Mouse (Mus musculus): ENCODE measurements around the gene Nfkbib.

Nfkbib gene

DNA sequence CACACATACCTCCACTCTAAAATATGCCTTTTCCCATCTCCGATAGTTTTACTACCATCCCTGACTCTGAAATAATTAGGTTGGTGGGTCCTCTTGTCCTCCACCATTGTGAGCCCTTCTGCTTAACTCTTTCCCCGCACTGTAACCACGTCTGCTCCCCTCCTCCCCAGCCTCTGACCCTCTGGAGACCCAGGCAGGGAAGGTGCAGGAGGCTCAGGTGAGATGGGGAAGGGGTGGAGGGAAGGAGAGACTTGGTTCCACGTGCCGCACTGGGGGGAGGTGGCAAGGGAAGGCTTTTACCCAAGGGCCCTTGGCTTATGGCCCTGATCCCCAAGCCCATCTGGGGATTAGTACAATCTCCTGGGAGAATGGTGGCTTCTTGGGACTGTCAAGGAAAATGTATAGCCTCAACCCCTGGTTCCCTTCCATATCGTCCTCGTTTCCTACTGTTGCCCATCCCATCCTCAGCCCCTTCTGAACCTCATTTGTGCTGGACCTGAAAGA, at the start of gene Nfkbib:
Nfkbib (minus strand) TSS at position 51 of the 504 bp plus-strand sequence.
- DNase-seq = no peak

GRCm38 (mm10) chr7:28816920-28817319, 49.6 kb upstream of the Nfkbib start:
- no peak for DNase-seq

DNA sequence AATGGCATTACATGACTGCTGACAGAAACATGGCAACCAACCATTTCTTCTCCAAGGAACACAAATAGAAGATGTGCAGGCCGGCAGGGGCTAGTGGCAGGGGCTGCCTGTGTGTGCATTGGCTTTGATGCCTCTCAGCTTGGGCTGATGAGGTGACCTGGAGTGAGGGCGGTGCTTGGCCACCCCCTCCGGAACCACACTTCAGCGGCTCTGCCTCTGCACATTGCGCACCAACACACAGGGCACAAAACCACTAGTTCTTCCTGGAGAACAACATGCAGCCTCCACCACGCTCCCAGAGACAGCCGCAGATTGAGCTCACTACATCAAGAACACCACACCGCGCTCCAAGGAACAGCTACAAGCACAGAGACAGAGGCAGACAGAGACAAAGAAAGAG, 48.9 kb upstream of the Nfkbib start:
- DNase-seq = peak; percentile 60 to 61

DNA sequence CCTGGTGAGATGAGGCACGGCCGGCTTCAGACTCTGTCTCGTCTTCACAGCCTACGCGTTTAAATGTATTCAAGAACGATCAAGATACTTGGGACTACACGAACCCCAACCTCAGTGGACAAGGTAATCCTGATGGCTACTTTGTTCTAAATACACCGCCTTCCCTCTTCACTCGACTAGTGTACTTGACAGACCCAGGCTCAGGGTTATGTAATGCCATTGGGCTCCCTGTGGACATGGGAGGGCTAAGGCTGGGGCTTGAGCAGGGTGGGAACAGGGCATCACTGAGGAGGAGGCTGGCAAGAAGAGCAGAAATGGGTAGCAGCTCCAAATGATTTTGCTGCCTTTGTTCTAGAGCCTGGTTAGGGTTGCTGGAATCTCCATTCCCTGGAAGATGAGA, 47.9 kb upstream of the Nfkbib start:
- no peak for DNase-seq

DNA sequence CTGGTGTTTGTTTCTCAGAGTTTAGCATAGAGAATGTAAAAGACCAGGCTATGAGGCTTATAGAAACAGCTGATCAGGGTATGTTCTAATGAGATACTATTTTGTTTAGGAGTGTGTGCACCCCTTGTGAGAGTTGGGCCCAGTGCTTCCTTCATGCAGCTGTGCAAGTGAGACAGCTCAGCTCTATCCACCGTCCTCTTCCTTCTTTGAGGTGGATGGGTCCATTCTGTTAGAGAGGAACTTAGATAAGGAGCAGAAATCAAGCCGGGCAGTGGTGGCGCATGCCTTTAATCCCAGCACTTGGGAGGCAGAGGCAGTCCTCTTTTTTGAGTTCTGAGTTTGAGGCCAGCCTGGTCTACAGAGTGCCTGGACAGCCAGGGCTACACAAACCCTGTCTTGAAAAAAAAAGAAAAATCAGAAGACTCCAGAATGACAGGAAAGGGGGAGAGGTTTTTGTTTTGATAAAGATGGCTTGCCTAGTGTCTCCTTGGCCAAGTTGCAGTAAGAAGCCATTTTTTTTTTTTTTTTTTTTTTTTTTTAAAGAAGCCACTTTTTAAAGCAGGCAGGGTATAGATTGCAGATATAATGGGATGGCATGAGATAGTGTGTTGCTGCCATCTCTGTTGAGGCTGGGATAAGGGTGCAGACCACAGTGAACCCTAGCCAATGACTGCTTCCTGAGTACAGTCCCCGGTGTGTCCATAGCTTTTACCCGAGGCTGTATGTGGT, 47.2 kb upstream of the Nfkbib start:
- no peak for DNase-seq

DNA sequence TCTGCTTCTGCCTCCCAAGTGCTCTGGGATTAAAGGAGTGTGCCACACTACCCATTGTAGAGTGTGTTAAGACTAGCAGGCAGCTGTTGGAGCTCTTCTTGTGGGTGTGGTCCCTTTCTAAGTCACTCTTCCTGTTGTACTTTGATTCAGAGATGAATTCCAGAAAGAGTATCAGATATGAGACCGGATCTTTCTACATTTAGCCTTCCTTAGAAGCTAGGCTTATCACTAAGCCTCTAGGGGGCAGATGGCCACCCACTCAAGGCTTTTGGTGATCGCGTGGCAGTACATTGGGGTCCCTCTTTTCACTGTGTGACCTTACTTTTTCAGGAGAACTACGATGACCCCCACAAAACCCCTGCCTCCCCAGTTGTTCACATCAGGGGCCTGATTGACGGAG, 45.6 kb upstream of the Nfkbib start:
- DNase-seq = no peak

GRCm38 (mm10) chr7:28812436-28812835, 45.1 kb upstream of the Nfkbib start:
- no peak for DNase-seq

GRCm38 (mm10) chr7:28811640-28812275, 44.4 kb upstream of the Nfkbib start:
- DNase-seq = no peak

DNA sequence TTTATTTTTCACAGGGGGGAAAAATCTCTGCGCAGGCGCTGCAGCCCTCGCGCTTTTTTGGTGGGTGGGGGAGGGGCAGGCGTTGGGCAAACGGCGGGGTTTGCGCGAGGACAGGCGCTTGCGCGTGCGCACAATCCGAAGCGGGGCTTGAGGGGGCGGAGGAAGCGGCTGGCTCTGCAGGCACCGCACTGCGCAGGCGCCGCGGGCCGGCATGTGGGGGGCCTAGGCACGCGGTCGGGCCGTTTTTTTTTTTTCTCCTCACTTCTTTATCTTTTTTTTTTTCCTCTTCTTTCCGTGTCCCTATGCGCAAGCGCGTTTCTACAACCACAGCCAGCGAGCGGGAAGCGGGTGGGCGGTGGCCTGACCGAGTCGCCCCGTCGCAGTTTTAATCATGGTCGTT, 43.9 kb upstream of the Nfkbib start:
- DNase-seq = peak; percentile 91 to 92

GRCm38 (mm10) chr7:28810107-28811066, 43.1 kb upstream of the Nfkbib start:
- peak; percentile 97 to 98 for DNase-seq

DNA sequence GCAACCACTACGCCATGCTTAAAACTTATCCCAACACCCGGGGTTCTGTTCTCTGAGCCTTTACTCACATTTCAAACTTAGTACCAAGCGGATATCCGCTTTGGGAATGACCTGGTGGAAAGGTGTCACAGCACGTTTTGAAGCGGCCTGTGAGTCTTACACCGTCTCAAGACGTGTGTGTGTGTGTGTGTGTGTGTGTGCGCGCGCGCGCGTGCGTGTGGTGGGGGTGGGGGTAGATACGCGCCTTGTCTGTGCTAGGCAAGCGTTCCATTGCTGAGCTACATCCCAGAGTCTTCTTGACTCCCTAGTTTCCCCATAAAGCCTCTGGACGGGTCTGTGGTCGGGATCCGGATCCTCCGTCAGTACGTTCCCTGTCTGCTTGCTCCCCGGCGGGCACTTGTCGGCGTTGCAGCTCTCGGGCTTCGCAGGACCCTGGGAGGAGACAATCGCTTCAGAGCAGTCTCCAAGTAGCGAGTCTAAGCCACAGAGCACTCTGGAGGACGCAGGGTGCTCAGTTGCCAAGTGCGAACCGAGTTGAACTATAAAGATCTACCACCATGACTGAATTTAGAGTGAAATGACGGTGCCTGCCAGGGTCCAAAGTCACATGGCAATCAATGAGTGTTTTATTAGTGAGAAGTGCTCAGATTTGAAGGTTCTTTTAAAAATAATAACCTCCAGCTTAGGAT, 42.2 kb upstream of the Nfkbib start:
- DNase-seq = peak; percentile 54 to 69

DNA sequence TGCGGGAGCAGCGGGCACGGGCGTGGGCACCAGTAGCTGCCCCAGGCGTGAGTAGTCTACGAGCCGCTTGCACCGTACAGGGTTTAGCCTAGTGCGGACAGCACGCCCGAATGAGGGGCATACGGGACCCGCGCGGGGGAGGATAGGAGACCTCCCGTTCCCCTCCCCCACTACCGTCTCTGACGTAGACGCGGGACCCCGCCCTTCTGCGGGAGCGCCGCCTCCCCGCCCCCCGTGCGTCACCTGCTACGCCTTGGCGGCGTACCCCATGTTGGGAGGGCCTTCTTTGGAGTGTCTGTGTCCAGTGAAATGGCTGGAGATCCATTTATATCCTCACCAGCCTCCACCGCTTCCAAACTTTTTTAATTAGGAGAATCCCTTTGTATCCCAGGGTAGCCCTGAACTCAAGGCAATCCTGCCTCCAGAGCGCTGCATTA, 41.7 kb upstream of the Nfkbib start:
- peak; percentile 91 to 97 for DNase-seq

GRCm38 (mm10) chr7:28808221-28808941, 41.1 kb upstream of the Nfkbib start, which contains the start of gene Hnrnpl:
TSS of gene Hnrnpl (plus strand) at chr7:28808541.
- no peak for DNase-seq

- DNase-seq = no peak
Observed at GRCm38 (mm10) chr7:28807641-28808220, 40.4 kb upstream of the Nfkbib start.

- no peak for DNase-seq
Observed at GRCm38 (mm10) chr7:28806869-28807268, 39.6 kb upstream of the Nfkbib start.

- DNase-seq = no peak
Observed at GRCm38 (mm10) chr7:28803756-28804155, 36.4 kb upstream of the Nfkbib start.

GRCm38 (mm10) chr7:28802846-28803588, 35.7 kb upstream of the Nfkbib start:
- DNase-seq = no peak

GRCm38 (mm10) chr7:28801901-28802670, 34.8 kb upstream of the Nfkbib start:
- DNase-seq = no peak

GRCm38 (mm10) chr7:28801451-28801850, 34.1 kb upstream of the Nfkbib start:
- no peak for DNase-seq

DNA sequence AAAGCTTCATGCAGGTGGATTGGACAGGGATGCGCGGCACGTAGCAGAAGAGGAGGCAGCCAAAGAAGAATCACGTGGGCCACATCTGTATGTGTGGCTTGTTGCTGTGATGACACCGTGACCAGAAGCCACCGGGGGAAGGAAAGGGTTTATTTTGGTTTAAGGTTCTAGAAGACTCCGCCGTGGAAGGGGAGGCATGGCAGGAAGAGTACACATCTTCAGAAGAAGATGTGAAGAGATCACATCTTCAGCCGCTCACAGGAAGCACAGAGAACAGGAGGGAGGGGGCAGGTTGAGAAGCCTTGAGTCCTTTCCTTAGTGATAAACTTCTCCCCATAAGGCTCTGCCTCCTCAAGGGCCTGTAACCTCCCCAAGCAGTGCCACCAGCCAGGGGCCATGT, 32.7 kb upstream of the Nfkbib start:
- no peak for DNase-seq
